Mouse (Mus musculus) limb, embryonic 10.5 days (tissue): ENCODE measurements around the gene Dao. TPM values are rescaled to one million over a fixed set of nuclear protein-coding genes. Genes with fewer than 3 reads are reported as not detected.
A peak's percentile ranks its signal among the peaks of the same experiment; 100 is the strongest.

Experiments
- DNase-seq: peaks from one replicate; pipeline ENCODE4 v3.0.0-alpha.2; 2017; ENCODE audit warnings: low spot score
- H3K27ac ChIP-seq: fragments of 300-500 bp; sonication (generic); 2 replicates; pipeline ENCODE4 v1.5.1; 2016; ENCODE audit warnings: mild to moderate bottlenecking
- H3K27me3 ChIP-seq: fragments of 300-500 bp; sonication (generic); 2 replicates; pipeline ENCODE4 v1.6.1; 2016; ENCODE audit warnings: low read depth, mild to moderate bottlenecking; ENCODE audit not compliant: poor library complexity, severe bottlenecking
- H3K36me3 ChIP-seq: fragments of 300-500 bp; sonication (generic); 2 replicates; pipeline ENCODE4 v1.6.1; 2016; ENCODE audit warnings: mild to moderate bottlenecking, moderate library complexity
- H3K4me1 ChIP-seq: fragments of 300-500 bp; sonication (generic); 2 replicates; pipeline ENCODE4 v1.6.1; 2016
- H3K4me3 ChIP-seq: fragments of 300-500 bp; sonication (generic); 2 replicates; pipeline ENCODE4 v1.5.1; 2016; ENCODE audit warnings: mild to moderate bottlenecking, moderate library complexity
- H3K9me3 ChIP-seq: fragments of 300-500 bp; sonication (generic); replicated peaks from 2 replicates; pipeline ENCODE4 v1.6.1; 2016; ENCODE audit warnings: mild to moderate bottlenecking
- WGBS: fragments of 180-500 bp; shearing (Covaris S2); methylation state at CpG from one replicate; pipeline ENCODE4 v1.1.7; 2016; 5-methylcytosine and 5-hydroxymethylcytosine counted together
- polyA plus RNA-seq: library from polyadenylated mRNA; unstranded; fragments of >200 nt; fragmentation: Nextera tagmentation; extraction: Ambion mirVana; gene quantifications from 2 replicates; pipeline ENCODE4 v1.2.1, GENCODE M21; 2016

Gene Dao
- polyA plus RNA-seq, 1 experiment from 2014 or later: not detected

- no peaks in the 10 kb centered on the region for H3K9me3 ChIP-seq
- no peak overlapping the region for H3K4me3 ChIP-seq
- DNase-seq: no peak
- peaks cover 38% of the 10 kb centered on the region for H3K4me1 ChIP-seq
- H3K27ac ChIP-seq: peak overlapping the region; percentile 22; the same call in 1 of the 2 replicates
- 29% methylated on average over 9 of the region's 9 CpGs for WGBS
- peaks cover 52% of the 10 kb centered on the region for H3K36me3 ChIP-seq
- H3K27me3 ChIP-seq: no peaks in the 10 kb centered on the region
Observed at GRCm38 (mm10) chr5:113986182-113986961, 17.1 kb upstream of the Dao start.

GRCm38 (mm10) chr5:113989437-113990024 is 14.0 kb upstream of the Dao start:
- H3K27ac ChIP-seq: no peak overlapping the region
- 89% methylated on average over 20 of the region's 20 CpGs for WGBS
- no peak for DNase-seq
- H3K27me3 ChIP-seq: no peaks in the 10 kb centered on the region
- H3K36me3 ChIP-seq: peaks cover 37% of the 10 kb centered on the region
- no peaks in the 10 kb centered on the region for H3K9me3 ChIP-seq
- no peak overlapping the region for H3K4me3 ChIP-seq
- H3K4me1 ChIP-seq: peaks cover 50% of the 10 kb centered on the region

- Histone ChIP-seq H3K4me1 (peaks cover 48% of the 10 kb centered on the region), H3K27ac (no peak overlapping the region), H3K4me3 (no peak overlapping the region), H3K27me3 (no peaks in the 10 kb centered on the region), H3K36me3 (peaks cover 34% of the 10 kb centered on the region), H3K9me3 (no peaks in the 10 kb centered on the region)
- DNase-seq: no peak
- 84% methylated on average over 5 of the region's 5 CpGs for WGBS
Observed at GRCm38 (mm10) chr5:113990593-113990992, 12.9 kb upstream of the Dao start.

- WGBS: 72% methylated on average over 7 of the region's 7 CpGs
- no peak for DNase-seq
- Histone ChIP-seq H3K4me3 (no peak overlapping the region), H3K27ac (no peak overlapping the region), H3K27me3 (no peaks in the 10 kb centered on the region), H3K4me1 (peaks cover 42% of the 10 kb centered on the region), H3K36me3 (peaks cover 30% of the 10 kb centered on the region), H3K9me3 (no peaks in the 10 kb centered on the region)
Observed at GRCm38 (mm10) chr5:113991141-113991540, 12.4 kb upstream of the Dao start.

- WGBS: 29% methylated on average over 12 of the region's 12 CpGs
- H3K4me3 ChIP-seq: peak overlapping the region; percentile 88
- no peak for DNase-seq
- H3K4me1 ChIP-seq: peaks cover 34% of the 10 kb centered on the region
- H3K27me3 ChIP-seq: no peaks in the 10 kb centered on the region
- H3K27ac ChIP-seq: peak overlapping the region; percentile 99
- no peaks in the 10 kb centered on the region for H3K9me3 ChIP-seq
- H3K36me3 ChIP-seq: peaks cover 25% of the 10 kb centered on the region
Observed at GRCm38 (mm10) chr5:113992339-113992831, 11.1 kb upstream of the Dao start.

- Histone ChIP-seq H3K4me3 (peak overlapping the region; percentile 88), H3K27ac (peak overlapping the region; percentile 99), H3K4me1 (peaks cover 34% of the 10 kb centered on the region), H3K27me3 (no peaks in the 10 kb centered on the region), H3K36me3 (peaks cover 19% of the 10 kb centered on the region), H3K9me3 (no peaks in the 10 kb centered on the region)
- whole genome bisulfite sequencing: 1% methylated on average over 22 of the region's 22 CpGs
- no peak for DNase-seq
Observed at GRCm38 (mm10) chr5:113993031-113993486, 10.4 kb upstream of the Dao start.

GRCm38 (mm10) chr5:113993487-113994465 is 9.7 kb upstream of the Dao start, which contains the start of gene Ssh1:
Gene Ssh1 (minus strand): TSS chr5:113993894.
- WGBS: 2% methylated on average over 82 of the region's 83 CpGs
- Histone ChIP-seq H3K9me3 (no peaks in the 10 kb centered on the region), H3K36me3 (peaks cover 16% of the 10 kb centered on the region), H3K4me3 (peak within 1 kb of the TSS; percentile 88), H3K4me1 (peaks cover 34% of the 10 kb centered on the region), H3K27me3 (no peaks in the 10 kb centered on the region), H3K27ac (peak within 1 kb of the TSS; percentile 99)
- DNase-seq: peak; percentile 96

GRCm38 (mm10) chr5:113996458-113996857 is 7.0 kb upstream of the Dao start:
- no peak for DNase-seq
- H3K4me3 ChIP-seq: no peak overlapping the region
- no peaks in the 10 kb centered on the region for H3K9me3 ChIP-seq
- H3K27ac ChIP-seq: no peak overlapping the region
- WGBS: 66% methylated on average over 2 of the region's 2 CpGs
- no peaks in the 10 kb centered on the region for H3K36me3 ChIP-seq
- no peaks in the 10 kb centered on the region for H3K27me3 ChIP-seq
- H3K4me1 ChIP-seq: peaks cover 22% of the 10 kb centered on the region

GRCm38 (mm10) chr5:113999382-113999781 is 4.1 kb upstream of the Dao start:
- H3K4me3 ChIP-seq: no peak overlapping the region
- no peaks in the 10 kb centered on the region for H3K36me3 ChIP-seq
- peaks cover 5% of the 10 kb centered on the region for H3K4me1 ChIP-seq
- H3K27ac ChIP-seq: no peak overlapping the region
- no peaks in the 10 kb centered on the region for H3K9me3 ChIP-seq
- DNase-seq: no peak
- 76% methylated on average over 5 of the region's 5 CpGs for WGBS
- H3K27me3 ChIP-seq: peaks cover 7% of the 10 kb centered on the region

- H3K4me1 ChIP-seq: peaks cover 23% of the 10 kb centered on the region
- H3K27ac ChIP-seq: no peak overlapping the region
- H3K27me3 ChIP-seq: peaks cover 7% of the 10 kb centered on the region
- no peak overlapping the region for H3K4me3 ChIP-seq
- no peak for DNase-seq
- 83% methylated on average over 11 of the region's 11 CpGs for WGBS
- H3K36me3 ChIP-seq: no peaks in the 10 kb centered on the region
- H3K9me3 ChIP-seq: no peaks in the 10 kb centered on the region
Observed at GRCm38 (mm10) chr5:114004573-114004972, 1.1 kb downstream of the Dao start.

- Histone ChIP-seq H3K4me1 (peaks cover 23% of the 10 kb centered on the region), H3K9me3 (no peaks in the 10 kb centered on the region), H3K36me3 (no peaks in the 10 kb centered on the region), H3K27me3 (peaks cover 7% of the 10 kb centered on the region), H3K4me3 (no peak overlapping the region), H3K27ac (no peak overlapping the region)
- WGBS: 34% methylated on average over 5 of the region's 5 CpGs
- DNase-seq: no peak
Observed at GRCm38 (mm10) chr5:114005100-114005499, 1.6 kb downstream of the Dao start.

- no peak for DNase-seq
- H3K4me3 ChIP-seq: no peak overlapping the region
- no peaks in the 10 kb centered on the region for H3K9me3 ChIP-seq
- H3K4me1 ChIP-seq: peaks cover 23% of the 10 kb centered on the region
- H3K27me3 ChIP-seq: peaks cover 7% of the 10 kb centered on the region
- no peaks in the 10 kb centered on the region for H3K36me3 ChIP-seq
- WGBS: 82% methylated on average over 4 of the region's 4 CpGs
- H3K27ac ChIP-seq: no peak overlapping the region
Observed at GRCm38 (mm10) chr5:114006974-114007373, 3.5 kb downstream of the Dao start.
